In genomic region chr5:36006586-36006985, GRCm38 (mm10) we compare ENCODE assay signal across 8 mouse cellular contexts.
"Had no signal": no experiment of that assay in that cellular context is flagged by ENCODE, and none has a peak within 500 bp of the region (broad histone marks: within the 10 kb centered on the region; RNA-seq: fewer than 3 reads in every experiment).

No protein-coding gene starts in this region.

- H3K9ac ChIP-seq: limb, embryonic 15.5 days; liver, embryonic 12.5 days; lung, embryonic 14.5 days; midbrain, embryonic 12.5 days had no signal

- H3K4me1 ChIP-seq: limb, embryonic 15.5 days; liver, embryonic 12.5 days; midbrain, embryonic 12.5 days had no signal

- H3K27ac ChIP-seq: left cerebral cortex, adult 2 months; limb, embryonic 15.5 days; liver, embryonic 12.5 days; midbrain, embryonic 12.5 days had no signal

- H3K27me3 ChIP-seq: limb, embryonic 15.5 days; liver, embryonic 12.5 days; midbrain, embryonic 12.5 days had no signal

- H3K4me3 ChIP-seq: left cerebral cortex, adult 2 months; limb, embryonic 15.5 days; liver, embryonic 12.5 days; midbrain, embryonic 12.5 days had no signal

- H3K36me3 ChIP-seq: liver, embryonic 12.5 days had no signal

- H3K9me3 ChIP-seq: limb, embryonic 15.5 days; liver, embryonic 12.5 days; midbrain, embryonic 12.5 days had no signal

- DNase-seq: kidney, postnatal 25 days; lung, embryonic 14.5 days; lung, postnatal 14 days; right cerebral cortex, postnatal 14 days had no signal

- H3K4me2 ChIP-seq: limb, embryonic 15.5 days; liver, embryonic 12.5 days; lung, embryonic 14.5 days; midbrain, embryonic 12.5 days had no signal

- ATAC-seq: liver, embryonic 12.5 days had no signal
